8 mouse cellular contexts compared by ENCODE assay signal in genomic region chr2:102400605-102401351, GRCm38 (mm10). TPM values are rescaled to one million over a fixed set of nuclear protein-coding genes. Genes with fewer than 3 reads are reported as not detected.
DNase-seq lines count a peak whose midpoint lies in the region; ATAC-seq and TF ChIP-seq lines count a peak whose summit lies in the region.

No protein-coding gene starts in this region.

- no peak for TF ChIP-seq CTCF in C2C12 (IDR thresholded peaks at IDR 0.05; ENCODE audit: control insufficient read depth, insufficient read depth, insufficient read length)
- TF ChIP-seq CTCF in brain, embryonic 14.5 days (IDR thresholded peaks at IDR 0.05; ENCODE audit: borderline replicate concordance, extremely low read depth, insufficient read depth, insufficient read length) = no peak

- TF ChIP-seq POLR2A in brain, embryonic 14.5 days (IDR thresholded peaks at IDR 0.05; ENCODE audit: borderline replicate concordance, extremely low read depth, insufficient read depth, insufficient read length, poor library complexity, severe bottlenecking) = 0 out of 2 replicates have a peak, but pooled peaks have one; percentile 19

- no peaks in the 10 kb centered on the region for H3K36me3 ChIP-seq in C2C12 (ENCODE audit: control insufficient read depth, insufficient read depth)
- no peaks in the 10 kb centered on the region for H3K36me3 ChIP-seq in heart, embryonic 11.5 days (ENCODE audit: control insufficient read depth, insufficient read depth, low read length)
- no peaks in the 10 kb centered on the region for H3K36me3 ChIP-seq in kidney, embryonic 16.5 days (ENCODE audit: insufficient read depth, low read length)

- H3K9me3 ChIP-seq in heart, embryonic 11.5 days (replicated peaks; ENCODE audit: control insufficient read depth, low read length) = no peaks in the 10 kb centered on the region
- no peaks in the 10 kb centered on the region for H3K9me3 ChIP-seq in kidney, embryonic 16.5 days (ENCODE audit: low read length)

- H3K4me3 ChIP-seq in C2C12 (ENCODE audit: insufficient read depth, poor library complexity, severe bottlenecking) = peak overlapping the region; percentile 40
- H3K4me3 ChIP-seq in heart, embryonic 11.5 days (ENCODE audit: low read depth, low read length) = peak overlapping the region; percentile 69
- peak overlapping the region; percentile 79 for H3K4me3 ChIP-seq in kidney, embryonic 16.5 days (ENCODE audit: low read length)

- DNase-seq in brain, embryonic 14.5 days (ENCODE audit: low read depth) = peak; percentile 95
- peak; percentile 88 for DNase-seq in liver
- DNase-seq in monocyte, adult 2 months (ENCODE audit: low read depth in 1 of 2, low spot score in 2 of 2) = peak; percentile 14 to 55
- peak; percentile 71 to 75 for DNase-seq in spleen, postnatal 14 days (ENCODE audit: low spot score in 2 of 2)

- peak overlapping the region; percentile 77 for H3K4me2 ChIP-seq in heart, embryonic 11.5 days
- peak overlapping the region; percentile 97 for H3K4me2 ChIP-seq in kidney, embryonic 16.5 days (replicated peaks; ENCODE audit: low read depth, low read length)

- WGBS in heart, embryonic 11.5 days (ENCODE audit: insufficient replicate concordance) = under 1% methylated on average over 73 of the region's 94 CpGs
- WGBS in kidney, embryonic 16.5 days = under 1% methylated on average over 87 of the region's 94 CpGs

- H3K27ac ChIP-seq in heart, embryonic 11.5 days (ENCODE audit: low read depth, low read length) = peak overlapping the region; percentile 95
- H3K27ac ChIP-seq in kidney, embryonic 16.5 days (ENCODE audit: low read length) = peak overlapping the region; percentile 91

- peak overlapping the region; percentile 91 for H3K9ac ChIP-seq in heart, embryonic 11.5 days (ENCODE audit: low read depth, low read length)
- H3K9ac ChIP-seq in kidney, embryonic 16.5 days (replicated peaks; ENCODE audit: low read length) = peak overlapping the region; percentile 90

- ATAC-seq in erythroblast, adult 5-6 weeks (replicated peaks; ENCODE audit: low FRiP score, poor library complexity, severe bottlenecking) = peak; percentile 95
- peak; percentile 88 for ATAC-seq in heart, embryonic 11.5 days (replicated peaks; ENCODE audit: insufficient number of reproducible peaks, low FRiP score, low TSS enrichment)
- ATAC-seq in kidney, embryonic 16.5 days (ENCODE audit: low FRiP score, low TSS enrichment) = peak; percentile 95

- H3K79me3 ChIP-seq in C2C12 (ENCODE audit: low read depth) = peaks cover 38% of the 10 kb centered on the region

- peaks cover 46% of the 10 kb centered on the region for H3K79me2 ChIP-seq in C2C12 (ENCODE audit: control insufficient read depth, insufficient read depth)

- H3K4me1 ChIP-seq in heart, embryonic 11.5 days (ENCODE audit: control insufficient read depth, insufficient read depth, low read length) = peaks cover 10% of the 10 kb centered on the region
- H3K4me1 ChIP-seq in kidney, embryonic 16.5 days (ENCODE audit: insufficient read depth, low read length) = peaks cover 20% of the 10 kb centered on the region

- no peaks in the 10 kb centered on the region for H3K27me3 ChIP-seq in C2C12 (ENCODE audit: control insufficient read depth, insufficient read depth, insufficient read length)
- H3K27me3 ChIP-seq in heart, embryonic 11.5 days (ENCODE audit: control insufficient read depth, insufficient read depth, low read length) = no peaks in the 10 kb centered on the region
- H3K27me3 ChIP-seq in kidney, embryonic 16.5 days (ENCODE audit: insufficient read depth, low read length) = no peaks in the 10 kb centered on the region

- peak overlapping the region; percentile 77 for H3ac ChIP-seq in C2C12 (ENCODE audit: control insufficient read depth, insufficient read length, low read depth)

TF ChIP-seq in C2C12, 6 proteins besides CTCF, POLR2A, EP300 and RAD21:
- peak; percentile 89 for TF ChIP-seq MAX (IDR thresholded peaks at IDR 0.05)
- no peak for TF ChIP-seq FOSL1 (IDR thresholded peaks at IDR 0.05; ENCODE audit: insufficient read depth, low read length, poor library complexity, severe bottlenecking)

RNA-seq across cellular contexts. Expression of gene Trim44, which starts 6.8 kb away (rescaled TPM):
- polyA plus RNA-seq in C2C12 (2012; fragmentation: generic; extraction: Trizol) = 12.9 TPM
- 76.9 and 110 TPM in 2 replicates for polyA plus RNA-seq in brain, embryonic 14.5 days (2012; rRNA removed)
- 37.2 and 37.7 TPM in 2 replicates for total RNA-seq in erythroblast, adult 5-6 weeks (2015; ENCODE audit: low replicate concordance)
- 42.0 and 69.7 TPM in 2 replicates for total RNA-seq in erythroblast, adult 5-6 weeks (2017; ENCODE audit: low replicate concordance)
- polyA plus RNA-seq in heart, embryonic 11.5 days (2014; fragmentation: Nextera tagmentation; extraction: Ambion mirVana) = 29.7 and 30.7 TPM in 2 replicates
- polyA plus RNA-seq in kidney, embryonic 16.5 days (2015; fragmentation: Nextera tagmentation; extraction: Ambion mirVana) = 22.6 and 23.4 TPM in 2 replicates

RNA-seq across cellular contexts. Expression of gene Fjx1, which starts 51.5 kb away (rescaled TPM):
- 0.70 TPM for polyA plus RNA-seq in C2C12 (2012; fragmentation: generic; extraction: Trizol)
- 59.1 and 67.1 TPM in 2 replicates for polyA plus RNA-seq in brain, embryonic 14.5 days (2012; rRNA removed)
- not detected in 2 replicates for total RNA-seq in erythroblast, adult 5-6 weeks (2015; ENCODE audit: low replicate concordance)
- not detected in 2 replicates for total RNA-seq in erythroblast, adult 5-6 weeks (2017; ENCODE audit: low replicate concordance)
- 2.2 and 2.6 TPM in 2 replicates for polyA plus RNA-seq in heart, embryonic 11.5 days (2014; fragmentation: Nextera tagmentation; extraction: Ambion mirVana)
- polyA plus RNA-seq in kidney, embryonic 16.5 days (2015; fragmentation: Nextera tagmentation; extraction: Ambion mirVana) = 7.6 and 7.8 TPM in 2 replicates

Comparison
In these comparisons a context has a peak if more than half of its experiments do, and no peak if none do; other contexts are left out.
1. Peak in every context shown above with its lines: DNase-seq, ATAC-seq, H3K4me3 ChIP-seq and H3K27ac ChIP-seq.
2. DNase-seq: peak in every context shown above with its lines; median percentile 95 in brain, embryonic 14.5 days; 88 in liver; 73 in spleen, postnatal 14 days; 34 in monocyte, adult 2 months.